Mouse (Mus musculus): Measurements from ENCODE around the gene Ptpn13. TPM values are rescaled to one million over a fixed set of nuclear protein-coding genes. Genes with fewer than 3 reads are reported as not detected.

Gene Ptpn13
- total RNA-seq, 2 experiments from 2014 or later: 9.7 to 13.4 TPM

DNA sequence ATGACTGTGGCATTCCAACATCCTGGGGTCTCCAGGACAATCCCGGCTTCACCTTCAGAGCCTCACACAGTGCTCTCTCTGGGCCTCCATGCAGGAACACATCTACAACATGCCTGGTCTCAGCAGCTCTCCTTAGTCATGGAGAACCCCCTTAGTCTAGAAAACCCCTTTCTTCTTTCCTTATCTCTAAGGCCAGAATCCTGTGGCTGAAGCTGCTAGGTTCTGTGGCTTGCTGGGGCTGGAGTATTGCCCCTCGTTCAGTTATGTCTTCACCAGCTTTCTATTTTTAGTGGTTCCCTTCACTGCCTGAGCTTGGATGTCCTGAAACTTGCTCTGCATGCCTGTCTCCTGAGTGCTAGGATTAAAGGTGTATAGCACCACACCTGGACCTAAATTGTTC, 56.2 kb downstream of the Ptpn13 start:
- TF ChIP-seq CTCF (conservative IDR thresholded peaks at IDR 0.05): no peak
- DNase-seq (ENCODE audit: low spot score in 2 of 2): no peak
- no peak overlapping the region for H3K27ac ChIP-seq
- H3K4me3 ChIP-seq: no peak overlapping the region

DNA sequence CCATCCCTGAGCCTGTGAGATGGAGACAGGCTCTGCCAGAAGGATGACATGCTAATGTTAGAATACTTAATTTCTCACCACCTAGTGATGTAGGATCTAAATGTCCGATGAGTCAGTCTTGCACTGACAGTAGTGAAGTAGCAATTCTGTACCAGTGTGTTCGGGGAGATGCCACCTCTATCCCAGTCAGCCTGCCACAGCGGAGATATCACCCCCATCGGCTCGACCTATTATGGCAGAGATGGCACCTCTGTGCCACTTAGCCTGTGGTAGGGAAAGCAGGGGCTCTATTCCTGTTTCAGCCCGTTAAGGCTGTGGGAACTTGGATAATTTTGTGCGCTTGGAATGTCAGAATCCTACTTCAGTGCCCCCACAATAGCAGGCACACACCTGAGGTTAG, 62.0 kb downstream of the Ptpn13 start:
- H3K27ac ChIP-seq: no peak overlapping the region
- H3K4me3 ChIP-seq: no peak overlapping the region
- TF ChIP-seq CTCF (conservative IDR thresholded peaks at IDR 0.05): no peak

DNA sequence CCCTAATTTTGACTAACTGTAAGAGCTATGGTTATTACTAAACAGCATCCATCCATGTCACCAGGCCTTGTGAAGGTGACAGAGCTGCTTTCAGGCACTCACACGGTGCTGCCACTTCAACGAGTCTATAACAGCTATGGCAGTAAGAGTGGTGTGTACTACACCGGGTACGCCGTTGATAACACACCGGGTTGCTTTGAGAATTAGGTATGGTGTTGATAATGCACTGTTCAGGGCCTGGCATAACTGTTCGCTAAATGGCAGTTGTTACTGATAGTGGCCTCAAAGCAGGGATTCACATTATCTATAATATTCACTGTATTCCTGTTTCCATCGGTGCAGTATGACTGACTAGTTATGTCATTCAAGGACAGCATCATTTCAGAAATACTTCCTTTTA, 66.0 kb downstream of the Ptpn13 start:
- no peak for DNase-seq (ENCODE audit: low spot score in 2 of 2)
- no peak for TF ChIP-seq CTCF (conservative IDR thresholded peaks at IDR 0.05)
- Histone ChIP-seq H3K27ac (no peak overlapping the region), H3K4me3 (no peak overlapping the region)

More for the DNA sequence above, 62.0 kb downstream of the Ptpn13 start:
- DNase-seq (ENCODE audit: low spot score in 2 of 2): no peak

DNA sequence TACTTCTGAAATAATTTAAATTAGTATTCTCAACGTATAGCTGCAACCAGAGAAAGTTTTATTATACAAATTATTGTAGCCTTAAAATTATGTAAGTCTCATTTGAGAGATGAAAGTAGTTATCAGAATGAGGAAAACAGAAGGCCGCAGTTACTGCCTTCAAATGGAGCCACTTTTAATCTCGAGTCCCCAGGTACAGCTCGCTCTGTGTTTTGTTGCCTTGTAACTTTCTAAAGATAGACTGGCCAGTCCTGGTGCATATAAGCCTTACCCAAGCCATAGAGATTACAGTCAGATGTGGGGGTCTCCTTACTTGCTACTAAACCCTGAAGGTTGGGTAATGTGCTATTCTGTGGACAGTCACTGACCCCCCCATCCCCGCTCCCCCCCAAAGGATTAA, 66.8 kb downstream of the Ptpn13 start:
- DNase-seq (ENCODE audit: low spot score in 2 of 2): no peak
- H3K27ac ChIP-seq: no peak overlapping the region
- no peak for TF ChIP-seq CTCF (conservative IDR thresholded peaks at IDR 0.05)
- no peak overlapping the region for H3K4me3 ChIP-seq

DNA sequence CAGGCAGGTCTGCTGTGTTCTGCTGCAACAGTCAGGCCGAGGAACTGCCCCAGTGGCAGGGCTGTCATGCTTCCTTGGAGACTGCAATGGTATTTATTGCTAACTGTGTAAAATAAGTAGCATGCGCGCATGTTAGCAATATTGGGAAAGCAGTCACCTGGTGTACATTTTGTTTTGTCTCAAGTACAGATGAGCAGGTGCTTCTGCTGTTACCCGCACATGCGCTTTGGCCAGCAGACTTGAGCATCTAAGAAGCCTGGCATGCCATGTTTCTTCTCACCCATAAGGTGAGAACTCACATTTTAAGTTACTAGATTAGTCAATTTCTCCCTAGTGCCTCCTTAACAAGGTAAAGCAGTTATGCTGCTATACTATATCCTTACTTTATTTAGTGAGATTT, 72.1 kb downstream of the Ptpn13 start:
- H3K27ac ChIP-seq: no peak overlapping the region
- no peak for DNase-seq (ENCODE audit: low spot score in 2 of 2)
- H3K4me3 ChIP-seq: no peak overlapping the region
- TF ChIP-seq CTCF (conservative IDR thresholded peaks at IDR 0.05): no peak

DNA sequence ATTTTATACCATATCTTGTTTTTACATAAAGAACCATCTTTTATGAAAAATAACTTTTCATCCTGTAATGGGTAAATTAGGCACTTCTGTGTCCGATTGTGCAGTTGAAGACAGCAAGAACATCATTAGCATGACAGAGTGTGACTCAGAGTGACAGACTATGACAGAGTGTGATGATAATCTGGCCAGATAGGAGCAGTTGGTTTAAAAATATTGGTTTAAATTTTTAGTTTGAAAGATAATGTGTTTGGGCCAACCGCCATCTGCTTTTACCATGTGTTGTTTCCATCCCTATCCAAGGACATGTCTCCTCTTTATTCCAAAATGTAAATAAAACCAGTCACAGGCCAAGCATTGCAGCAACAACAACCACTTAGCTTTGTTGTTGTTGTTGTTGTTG, 72.5 kb downstream of the Ptpn13 start:
- peak; percentile 14 to 52 for DNase-seq (ENCODE audit: low spot score in 2 of 2)
- Histone ChIP-seq H3K27ac (no peak overlapping the region), H3K4me3 (no peak overlapping the region)
- no peak for TF ChIP-seq CTCF (conservative IDR thresholded peaks at IDR 0.05)

DNA sequence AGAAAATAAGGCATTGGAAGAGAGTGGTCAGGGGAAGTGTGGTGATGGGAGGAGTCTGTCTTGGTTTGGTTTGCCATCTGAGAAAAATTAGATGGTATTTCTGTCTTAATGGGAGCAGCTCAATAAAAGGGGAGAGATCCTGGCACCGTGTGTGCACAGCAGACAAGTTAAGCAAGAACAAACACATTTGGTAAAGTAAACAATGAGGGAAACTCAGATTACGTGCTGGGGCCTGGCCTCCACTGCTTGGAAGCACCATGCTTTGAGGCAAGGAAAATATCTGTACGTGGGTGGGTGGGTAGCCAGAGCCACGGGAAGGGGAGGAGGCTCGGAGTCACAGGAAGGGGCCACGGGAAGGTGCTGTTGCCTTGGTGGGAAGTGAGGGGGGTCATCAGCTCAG, 74.3 kb downstream of the Ptpn13 start:
- no peak overlapping the region for H3K4me3 ChIP-seq
- no peak overlapping the region for H3K27ac ChIP-seq
- no peak for DNase-seq (ENCODE audit: low spot score in 2 of 2)
- no peak for TF ChIP-seq CTCF (conservative IDR thresholded peaks at IDR 0.05)

DNA sequence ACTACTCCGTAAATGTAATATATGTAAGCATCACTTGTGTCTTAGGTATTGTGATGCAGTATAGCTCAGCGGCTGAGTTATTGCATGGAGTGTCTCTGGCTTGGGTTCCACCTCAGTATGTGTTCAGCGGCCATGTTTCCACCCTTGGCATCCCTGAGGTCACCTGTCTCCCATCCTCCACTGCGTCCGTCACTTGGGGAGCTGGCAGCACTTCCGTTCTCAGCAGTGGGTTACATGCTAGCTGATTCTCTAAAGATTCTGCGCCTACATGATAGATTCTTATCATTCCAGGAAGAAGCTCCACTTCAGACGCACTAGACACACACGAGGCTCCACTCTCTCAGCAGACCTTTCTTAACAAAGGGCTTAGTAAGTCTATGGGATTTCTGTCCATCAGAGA, 76.1 kb downstream of the Ptpn13 start:
- TF ChIP-seq CTCF (conservative IDR thresholded peaks at IDR 0.05): no peak
- DNase-seq (ENCODE audit: low spot score in 2 of 2): no peak
- no peak overlapping the region for H3K4me3 ChIP-seq
- no peak overlapping the region for H3K27ac ChIP-seq

DNA sequence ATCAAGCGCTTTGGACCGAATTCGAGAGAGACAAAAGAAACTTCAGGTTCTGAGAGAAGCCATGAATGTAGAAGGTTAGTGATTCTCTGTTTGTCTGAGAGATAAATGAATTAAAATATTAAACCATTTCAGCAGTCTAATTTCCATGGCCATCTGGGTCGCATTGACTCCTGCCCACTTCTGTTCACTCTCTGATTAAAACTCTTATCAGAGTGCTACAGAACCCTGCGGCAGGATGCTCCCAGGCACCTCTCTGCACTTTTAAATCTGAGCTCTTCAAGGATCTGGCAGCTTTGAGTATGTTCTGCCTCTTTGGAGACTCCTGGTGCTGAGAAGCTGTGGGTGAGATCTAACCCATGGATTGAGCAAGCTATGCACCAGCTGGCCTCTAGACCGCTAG, 76.8 kb downstream of the Ptpn13 start:
- no peak for TF ChIP-seq CTCF (conservative IDR thresholded peaks at IDR 0.05)
- no peak for DNase-seq (ENCODE audit: low spot score in 2 of 2)
- H3K27ac ChIP-seq: no peak overlapping the region
- no peak overlapping the region for H3K4me3 ChIP-seq

DNA sequence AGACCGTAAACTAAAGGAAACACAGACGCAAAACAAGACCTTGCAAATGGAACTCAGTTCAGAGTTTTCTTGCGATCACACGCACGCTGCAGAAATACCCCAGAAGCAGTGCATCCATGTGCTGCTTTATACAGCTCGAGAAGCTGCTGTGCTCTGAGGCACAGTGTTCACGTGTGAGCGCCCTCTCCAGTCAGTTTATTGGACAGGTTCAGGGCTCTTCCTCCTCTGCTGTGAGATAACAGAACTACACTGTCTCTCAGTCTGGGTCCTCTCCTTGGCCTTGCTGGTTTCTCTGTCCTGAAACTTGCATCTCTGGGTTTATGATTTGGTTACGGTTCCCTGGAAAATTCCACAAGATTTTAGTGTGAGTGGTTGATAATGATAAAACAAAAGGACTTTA, 88.2 kb downstream of the Ptpn13 start:
- H3K4me3 ChIP-seq: no peak overlapping the region

DNA sequence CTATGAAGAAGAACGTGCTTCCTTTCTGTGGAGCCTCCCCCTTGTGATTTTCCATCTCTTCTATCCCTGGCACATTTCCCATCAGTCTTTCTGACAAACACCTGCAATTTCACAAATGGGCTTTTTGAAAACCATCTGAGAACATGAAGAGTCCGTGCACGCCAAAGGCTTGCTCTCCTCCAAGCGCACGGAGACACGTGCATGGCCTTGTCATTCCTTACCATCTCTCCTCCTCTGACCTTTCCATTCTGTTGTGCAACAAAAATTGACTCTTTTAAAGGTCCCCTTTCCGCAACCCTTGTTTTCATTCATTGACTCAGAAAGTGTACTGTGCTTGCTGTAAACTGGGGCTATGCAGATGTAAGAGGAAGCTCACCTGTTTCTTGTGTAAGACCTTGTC, 89.4 kb downstream of the Ptpn13 start:
- TF ChIP-seq CTCF (conservative IDR thresholded peaks at IDR 0.05): no peak
- no peak overlapping the region for H3K4me3 ChIP-seq
- no peak for DNase-seq (ENCODE audit: low spot score in 2 of 2)
- no peak overlapping the region for H3K27ac ChIP-seq

More for the DNA sequence above, 88.2 kb downstream of the Ptpn13 start:
- TF ChIP-seq CTCF (conservative IDR thresholded peaks at IDR 0.05): peak; percentile 35
- H3K27ac ChIP-seq: no peak overlapping the region
- DNase-seq (ENCODE audit: low spot score in 2 of 2): no peak

DNA sequence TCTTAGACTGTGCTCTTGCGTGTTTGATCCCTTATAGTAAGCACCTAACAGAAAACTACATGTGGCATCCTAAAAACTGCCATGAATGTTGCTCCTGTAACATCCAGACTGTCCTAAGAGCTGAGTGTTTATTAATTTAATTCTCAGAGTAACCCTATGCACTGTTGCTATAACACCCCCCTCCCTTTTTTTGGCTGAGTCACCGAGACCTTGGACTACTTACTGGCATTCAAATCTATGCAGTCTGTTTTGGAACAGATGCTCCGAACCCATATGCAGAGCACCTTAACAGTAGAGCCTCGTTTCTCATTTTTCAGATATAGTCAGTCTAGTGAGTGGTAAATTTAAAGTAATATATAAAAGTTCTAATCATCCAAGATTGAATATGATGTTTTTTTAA, 90.9 kb downstream of the Ptpn13 start:
- no peak for DNase-seq (ENCODE audit: low spot score in 2 of 2)
- TF ChIP-seq CTCF (conservative IDR thresholded peaks at IDR 0.05): no peak
- H3K27ac ChIP-seq: no peak overlapping the region
- no peak overlapping the region for H3K4me3 ChIP-seq

DNA sequence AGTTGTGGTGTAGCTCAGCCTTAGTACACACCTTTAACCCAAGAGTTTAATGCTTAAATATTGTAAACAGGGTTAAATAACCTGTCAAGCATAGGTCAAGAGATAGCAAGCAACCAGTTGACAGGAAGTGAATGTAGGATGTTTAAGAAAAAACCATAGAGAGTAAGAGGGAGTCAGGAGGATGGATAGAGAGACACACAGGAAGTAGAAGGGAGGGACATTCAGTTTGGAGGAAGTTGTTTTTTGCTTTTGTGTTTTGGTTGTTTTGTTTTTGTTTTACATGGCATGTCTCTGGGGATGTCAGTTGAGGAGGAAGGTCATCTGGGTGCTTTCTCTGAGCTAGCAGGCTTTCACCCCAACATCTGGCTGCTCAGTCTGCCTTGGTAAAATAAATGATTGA, 91.6 kb downstream of the Ptpn13 start:
- H3K4me3 ChIP-seq: no peak overlapping the region
- DNase-seq (ENCODE audit: low spot score in 2 of 2): no peak
- no peak overlapping the region for H3K27ac ChIP-seq
- no peak for TF ChIP-seq CTCF (conservative IDR thresholded peaks at IDR 0.05)

DNA sequence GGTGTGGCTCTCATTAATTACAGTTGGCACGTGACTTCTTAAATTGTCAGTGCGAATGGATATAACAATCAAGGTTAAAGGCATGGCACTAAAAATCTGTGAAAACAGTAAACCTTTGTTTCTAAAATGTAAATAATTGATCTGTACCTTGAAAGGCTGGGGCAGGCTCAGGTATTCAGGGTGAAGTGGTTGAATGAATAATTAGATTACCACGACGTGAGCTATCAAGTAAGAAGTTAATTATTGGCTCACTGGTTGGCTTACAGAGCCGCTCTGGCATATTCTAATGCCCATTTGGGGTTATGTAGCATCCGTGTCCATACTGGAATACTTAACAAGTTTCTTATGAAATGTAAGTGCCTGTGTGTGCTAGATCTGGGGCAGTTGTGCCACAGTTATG, 92.6 kb downstream of the Ptpn13 start:
- TF ChIP-seq CTCF (conservative IDR thresholded peaks at IDR 0.05): no peak
- DNase-seq (ENCODE audit: low spot score in 2 of 2): no peak
- Histone ChIP-seq H3K27ac (no peak overlapping the region), H3K4me3 (no peak overlapping the region)

DNA sequence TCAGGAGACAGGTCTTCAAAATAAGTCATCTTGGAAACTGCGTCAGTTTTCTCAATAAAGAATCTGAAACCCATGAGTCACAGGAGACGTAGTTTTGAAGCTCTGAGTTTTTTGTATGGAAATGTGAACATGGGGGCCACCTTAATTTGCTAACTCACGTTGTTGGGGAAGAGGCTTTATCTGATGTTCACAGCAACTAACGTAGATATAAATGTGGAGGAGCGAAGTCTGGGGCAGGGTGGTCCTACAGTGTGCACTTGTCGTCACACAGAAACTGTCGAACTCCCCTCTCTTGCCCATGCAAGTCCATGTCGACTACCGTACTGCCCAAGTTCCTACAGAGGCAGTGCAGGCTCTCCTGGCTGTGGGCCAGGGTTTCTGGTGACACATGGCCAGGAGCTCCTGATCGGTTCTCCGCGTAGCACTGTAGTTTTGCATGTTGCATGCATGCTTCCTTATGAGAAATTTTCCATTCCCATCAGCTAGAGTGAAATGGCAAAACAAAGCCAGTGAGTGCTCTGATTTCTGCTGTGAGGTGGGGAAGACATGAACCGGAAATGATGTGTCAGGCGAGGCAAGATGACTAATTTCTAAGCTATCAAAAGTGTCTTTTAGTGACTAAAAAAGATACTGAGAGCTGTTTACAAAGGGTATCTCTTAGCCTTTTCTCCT, 93.9 kb downstream of the Ptpn13 start:
- DNase-seq (ENCODE audit: low spot score in 2 of 2): no peak
- TF ChIP-seq CTCF (conservative IDR thresholded peaks at IDR 0.05): no peak
- Histone ChIP-seq H3K27ac (no peak overlapping the region), H3K4me3 (no peak overlapping the region)
